Mouse (Mus musculus) liver, embryonic 14.5 days (tissue): Measurements from ENCODE around the gene Ndufs5.

Experiments
- CTCF ChIP-seq: IDR thresholded peaks from 2 replicates; pipeline ENCODE4 v1.5.1; 2016; ENCODE audit warnings: antibody characterized with exemption, low read depth, control low read depth
- EP300 ChIP-seq: IDR thresholded peaks from 2 replicates; pipeline ENCODE4 v1.6.1; 2016; ENCODE audit warnings: antibody characterized with exemption, low read depth

DNA sequence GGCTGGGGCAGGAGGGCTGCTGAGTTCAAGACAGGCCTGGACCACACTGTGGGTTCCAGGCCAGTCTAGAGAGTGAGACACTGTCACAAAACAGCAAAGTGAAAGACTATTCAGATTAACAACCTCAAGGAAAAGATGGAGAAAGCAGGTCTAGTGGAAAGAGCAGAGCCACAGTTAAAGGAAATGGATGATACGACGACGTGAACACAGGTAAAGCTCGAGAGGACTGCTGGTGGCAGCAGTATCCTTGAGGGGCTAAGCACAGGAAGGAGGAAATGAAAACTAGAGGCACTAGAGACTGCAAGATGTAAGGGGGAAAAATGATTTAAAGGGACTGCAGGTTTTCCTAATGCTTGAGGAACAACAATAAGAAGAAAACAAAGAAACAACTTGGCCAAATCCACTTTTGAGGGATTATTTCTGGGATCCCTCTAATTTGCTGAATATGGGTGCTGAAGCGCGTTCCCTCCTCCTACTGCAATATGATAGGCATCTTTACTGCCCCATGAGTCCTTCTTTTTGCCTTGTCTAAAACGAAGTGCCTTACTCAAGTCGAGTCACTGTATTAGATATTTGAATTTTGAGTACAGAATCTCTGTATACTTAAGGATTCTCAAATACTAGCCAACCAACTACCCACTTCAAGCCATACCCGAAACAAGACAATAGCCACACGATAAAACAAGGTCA is 30.9 kb upstream of the Ndufs5 start:
- no peak for TF ChIP-seq CTCF
- no peak for TF ChIP-seq EP300
